Mouse (Mus musculus): ENCODE measurements around the gene Card19.

GRCm38 (mm10) chr13:49248923-49249322, 33.1 kb upstream of the Card19 start:
- no peak for TF ChIP-seq CTCF (IDR thresholded peaks at IDR 0.05; ENCODE audit: extremely low read depth, insufficient read depth, insufficient read length, insufficient replicate concordance)
- TF ChIP-seq POLR2A (IDR thresholded peaks at IDR 0.05; ENCODE audit: low read depth, low read length), result no peak
